Mouse (Mus musculus) megakaryocyte, embryonic 14.5 days (primary cell): ENCODE measurements around the gene Ptprn2. TPM values are rescaled to one million over a fixed set of nuclear protein-coding genes. Genes with fewer than 3 reads are reported as not detected.

Experiments
- H3K27me3 ChIP-seq: replicated peaks from 2 replicates; pipeline ENCODE3; 2012; ENCODE audit warnings: inconsistent platforms
- H3K36me3 ChIP-seq: replicated peaks from 2 replicates; pipeline ENCODE3; 2012; ENCODE audit warnings: low read length, inconsistent platforms, mixed read lengths
- H3K4me1 ChIP-seq: 2 replicates; pipeline ENCODE4 v1.6.1; 2012; ENCODE audit warnings: inconsistent platforms
- H3K4me3 ChIP-seq: replicated peaks from 2 replicates; pipeline ENCODE3; 2012; ENCODE audit warnings: moderate library complexity, mild to moderate bottlenecking, inconsistent platforms
- H3K9me3 ChIP-seq: 2 replicates; pipeline ENCODE4 v1.6.1; 2012; ENCODE audit warnings: inconsistent platforms
- FLI1 ChIP-seq: IDR thresholded peaks from 2 replicates; pipeline ENCODE4 v1.6.1; 2012; ENCODE audit warnings: low read length, inconsistent platforms, mixed read lengths
- GATA1 ChIP-seq: IDR thresholded peaks from 3 replicates; pipeline ENCODE4 v1.6.1; 2012; ENCODE audit warnings: mixed read lengths, low read length, inconsistent platforms, borderline replicate concordance
- polyA plus RNA-seq: library from polyadenylated mRNA; stranded (reverse); fragments of >175 nt; gene quantifications from 2 replicates; pipeline ENCODE4 v1.2.3, GENCODE M21; 2012; ENCODE audit warnings: low replicate concordance; ENCODE audit not compliant: insufficient read depth

Gene Ptprn2
- polyA plus RNA-seq, 1 experiment = not detected

DNA sequence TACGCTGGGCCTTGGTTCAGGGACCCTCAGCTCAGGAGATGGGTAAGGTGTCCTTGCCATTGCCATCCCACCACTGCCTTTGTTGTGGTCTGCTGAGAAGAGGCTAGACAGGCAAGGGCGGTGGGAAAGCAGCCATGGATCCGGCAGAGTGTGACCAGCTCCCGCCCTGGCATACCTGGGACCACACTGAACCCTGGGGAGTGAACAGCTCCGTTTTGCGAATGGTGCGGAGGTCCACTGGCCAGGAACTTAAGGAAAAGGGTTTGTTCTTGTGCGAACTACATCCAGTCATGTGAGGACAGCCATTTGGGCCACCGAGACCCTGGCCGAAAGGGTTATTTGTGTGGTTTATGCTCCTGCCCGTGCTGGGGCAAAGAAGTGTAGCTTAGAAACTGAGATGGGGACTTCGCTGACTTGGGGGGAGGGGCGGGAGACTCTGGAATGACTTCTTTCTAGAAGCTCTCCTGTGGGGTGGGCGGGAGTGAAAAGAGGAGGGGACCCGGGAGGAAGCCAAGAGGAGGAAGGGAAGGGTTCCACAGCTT, 674.2 kb downstream of the Ptprn2 start:
- 0 out of 2 replicates have a peak, but pooled peaks cover 6% of the 10 kb centered on the region for H3K9me3 ChIP-seq
- H3K27me3 ChIP-seq = peaks cover 67% of the 10 kb centered on the region
- H3K4me3 ChIP-seq = no peak overlapping the region
- peaks cover 4% of the 10 kb centered on the region; the same call in 1 of the 2 replicates for H3K4me1 ChIP-seq
- TF ChIP-seq GATA1 (no peak), FLI1 (no peak)
- no peaks in the 10 kb centered on the region for H3K36me3 ChIP-seq

DNA sequence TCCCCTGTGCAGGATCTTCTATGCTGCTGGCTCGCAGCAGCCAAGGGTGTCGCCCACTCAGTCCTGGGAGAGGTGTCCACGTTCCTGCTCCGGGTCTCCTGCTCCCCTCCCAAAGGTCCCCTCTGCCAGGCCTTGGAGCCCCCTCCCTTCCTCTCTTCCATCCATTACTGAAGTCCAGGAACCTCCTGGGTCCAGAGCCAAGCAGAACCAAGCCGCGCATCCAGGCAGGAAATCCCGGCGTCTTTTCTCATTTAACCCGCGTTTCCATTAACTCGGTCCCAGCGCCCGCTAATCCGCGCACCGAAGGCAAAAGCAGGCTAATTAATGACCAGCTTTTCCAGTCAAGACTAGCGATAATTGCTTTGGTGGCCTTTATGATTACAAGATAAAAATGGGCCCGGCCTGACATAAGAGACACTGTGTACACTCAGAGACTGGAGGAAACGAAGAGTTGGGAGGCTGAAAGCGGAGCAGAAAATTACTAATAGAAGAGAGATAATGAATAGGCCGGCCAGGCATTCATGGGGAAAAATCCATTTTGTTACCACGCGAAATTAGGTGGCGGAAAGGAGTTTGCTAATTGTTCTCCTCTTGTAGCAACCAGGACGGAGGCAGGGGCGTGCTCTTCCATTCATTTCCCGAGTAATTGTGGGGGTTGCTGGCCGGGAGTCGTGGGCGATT, 674.8 kb downstream of the Ptprn2 start:
- H3K4me1 ChIP-seq = peaks cover 4% of the 10 kb centered on the region; the same call in 1 of the 2 replicates
- TF ChIP-seq GATA1 (no peak), FLI1 (no peak)
- 0 out of 2 replicates have a peak, but pooled peaks cover 6% of the 10 kb centered on the region for H3K9me3 ChIP-seq
- H3K36me3 ChIP-seq = no peaks in the 10 kb centered on the region
- no peak overlapping the region for H3K4me3 ChIP-seq
- H3K27me3 ChIP-seq = peaks cover 61% of the 10 kb centered on the region

DNA sequence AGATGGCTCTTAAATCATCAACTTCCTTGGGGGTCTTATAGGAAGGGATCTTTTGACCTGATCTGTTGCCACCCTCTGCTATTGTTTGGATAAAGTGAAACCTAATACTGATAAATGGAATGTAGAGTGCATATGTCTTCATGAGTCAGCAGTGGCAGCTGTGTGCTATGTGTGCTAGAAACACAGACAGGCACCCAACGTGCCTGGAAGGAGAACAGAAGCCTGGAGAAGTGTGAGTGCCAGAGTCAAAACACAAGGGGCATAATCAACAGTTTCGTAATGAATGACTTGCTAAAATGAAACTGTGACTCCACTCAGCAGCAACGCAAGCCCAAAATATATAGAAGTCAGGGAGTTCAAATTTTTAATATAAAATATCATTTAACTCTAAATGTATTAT, 676.7 kb downstream of the Ptprn2 start:
- Histone ChIP-seq H3K4me1 (peaks cover 4% of the 10 kb centered on the region; the same call in 1 of the 2 replicates), H3K27me3 (peaks cover 50% of the 10 kb centered on the region), H3K4me3 (no peak overlapping the region), H3K36me3 (no peaks in the 10 kb centered on the region), H3K9me3 (0 out of 2 replicates have a peak, but pooled peaks cover 6% of the 10 kb centered on the region)
- no peak for TF ChIP-seq GATA1
- no peak for TF ChIP-seq FLI1

DNA sequence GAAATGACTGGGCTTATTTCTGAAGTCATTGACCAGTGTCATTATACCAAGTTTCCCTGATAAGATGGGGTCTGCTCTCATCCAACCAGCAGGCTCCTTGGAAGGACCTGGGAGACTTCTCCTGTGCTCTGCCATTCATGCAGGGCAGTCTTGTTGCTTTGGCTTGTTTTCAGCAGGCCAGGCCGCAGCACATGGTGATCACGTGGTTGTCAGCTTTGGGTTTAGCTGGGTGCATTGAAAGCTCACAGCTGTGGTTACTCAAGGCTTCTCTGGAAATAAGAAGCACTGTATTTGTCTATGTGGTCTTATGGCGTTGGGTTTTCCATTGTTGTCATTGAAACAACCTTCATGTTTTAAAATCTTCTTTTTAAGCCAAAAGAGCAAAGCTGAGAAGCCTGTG, 678.3 kb downstream of the Ptprn2 start:
- H3K27me3 ChIP-seq = peaks cover 38% of the 10 kb centered on the region
- TF ChIP-seq GATA1 (no peak), FLI1 (no peak)
- H3K9me3 ChIP-seq = 0 out of 2 replicates have a peak, but pooled peaks cover 6% of the 10 kb centered on the region
- no peak overlapping the region for H3K4me3 ChIP-seq
- peaks cover 4% of the 10 kb centered on the region; the same call in 1 of the 2 replicates for H3K4me1 ChIP-seq
- H3K36me3 ChIP-seq = no peaks in the 10 kb centered on the region

DNA sequence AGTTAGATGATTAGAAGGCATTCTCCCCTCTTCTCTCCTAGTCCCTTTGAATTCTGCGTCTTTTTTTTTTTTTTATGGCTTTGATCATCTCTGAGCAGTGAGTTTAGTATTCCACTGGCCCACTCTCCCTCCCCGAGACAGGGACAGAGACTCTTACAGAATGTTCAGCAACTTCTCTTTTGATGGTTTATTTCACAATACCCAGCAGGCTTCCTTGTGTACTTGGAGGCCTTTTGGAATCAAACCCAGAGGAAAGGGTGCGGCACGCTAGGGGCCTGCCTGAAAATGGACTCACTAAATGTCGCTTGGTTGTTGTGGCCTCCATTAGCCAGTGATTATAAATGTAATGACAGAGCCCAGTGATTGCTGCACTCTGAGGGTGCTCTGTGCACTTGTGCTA, 680.7 kb downstream of the Ptprn2 start:
- H3K36me3 ChIP-seq = no peaks in the 10 kb centered on the region
- H3K9me3 ChIP-seq = no peaks in the 10 kb centered on the region
- no peaks in the 10 kb centered on the region for H3K4me1 ChIP-seq
- no peak overlapping the region for H3K4me3 ChIP-seq
- H3K27me3 ChIP-seq = peaks cover 14% of the 10 kb centered on the region
- TF ChIP-seq FLI1 (no peak), GATA1 (no peak)

DNA sequence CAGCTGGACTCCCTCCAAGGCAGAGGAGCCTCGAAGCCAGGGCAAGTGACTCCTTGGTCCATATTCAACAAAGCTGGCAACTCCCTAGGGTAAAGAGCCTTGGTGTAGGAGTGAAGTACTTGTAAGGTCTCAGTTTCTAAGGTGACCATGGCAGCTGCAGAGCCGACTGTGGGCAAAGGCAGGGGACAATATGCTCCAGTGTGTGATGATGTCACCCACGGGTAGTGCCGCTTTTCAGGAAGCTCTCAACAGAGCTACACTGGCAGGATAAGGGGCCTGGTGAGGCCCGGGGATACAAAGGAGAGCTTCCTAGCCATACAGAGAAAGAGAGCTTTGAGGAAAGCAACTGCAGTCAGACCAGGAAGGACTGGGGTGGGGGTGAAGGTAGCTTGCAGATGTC, 684.1 kb downstream of the Ptprn2 start:
- Histone ChIP-seq H3K4me3 (no peak overlapping the region), H3K9me3 (no peaks in the 10 kb centered on the region), H3K27me3 (peaks cover 11% of the 10 kb centered on the region), H3K4me1 (no peaks in the 10 kb centered on the region), H3K36me3 (no peaks in the 10 kb centered on the region)
- TF ChIP-seq GATA1 (no peak), FLI1 (no peak)

DNA sequence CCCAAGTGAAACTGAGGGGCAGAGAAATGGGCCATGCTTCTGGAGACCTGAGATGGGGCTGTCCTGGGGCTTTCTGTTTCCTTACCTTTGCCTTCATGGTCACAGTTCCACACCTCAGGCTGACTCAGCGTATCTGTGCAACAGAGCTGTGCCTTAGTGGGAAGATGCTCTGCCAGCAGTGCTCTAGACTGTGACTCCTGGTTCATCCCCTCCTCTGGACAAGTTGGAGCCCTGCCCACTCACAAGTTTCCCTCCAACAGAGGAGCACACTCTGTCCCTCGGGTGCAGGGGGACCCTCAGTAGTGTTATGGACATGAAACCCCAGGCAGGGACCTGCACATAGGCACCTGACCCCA, 687.0 kb downstream of the Ptprn2 start:
- H3K27me3 ChIP-seq = peaks cover 8% of the 10 kb centered on the region
- H3K9me3 ChIP-seq = no peaks in the 10 kb centered on the region
- TF ChIP-seq FLI1 (no peak), GATA1 (no peak)
- no peaks in the 10 kb centered on the region for H3K36me3 ChIP-seq
- H3K4me3 ChIP-seq = no peak overlapping the region
- H3K4me1 ChIP-seq = no peaks in the 10 kb centered on the region

DNA sequence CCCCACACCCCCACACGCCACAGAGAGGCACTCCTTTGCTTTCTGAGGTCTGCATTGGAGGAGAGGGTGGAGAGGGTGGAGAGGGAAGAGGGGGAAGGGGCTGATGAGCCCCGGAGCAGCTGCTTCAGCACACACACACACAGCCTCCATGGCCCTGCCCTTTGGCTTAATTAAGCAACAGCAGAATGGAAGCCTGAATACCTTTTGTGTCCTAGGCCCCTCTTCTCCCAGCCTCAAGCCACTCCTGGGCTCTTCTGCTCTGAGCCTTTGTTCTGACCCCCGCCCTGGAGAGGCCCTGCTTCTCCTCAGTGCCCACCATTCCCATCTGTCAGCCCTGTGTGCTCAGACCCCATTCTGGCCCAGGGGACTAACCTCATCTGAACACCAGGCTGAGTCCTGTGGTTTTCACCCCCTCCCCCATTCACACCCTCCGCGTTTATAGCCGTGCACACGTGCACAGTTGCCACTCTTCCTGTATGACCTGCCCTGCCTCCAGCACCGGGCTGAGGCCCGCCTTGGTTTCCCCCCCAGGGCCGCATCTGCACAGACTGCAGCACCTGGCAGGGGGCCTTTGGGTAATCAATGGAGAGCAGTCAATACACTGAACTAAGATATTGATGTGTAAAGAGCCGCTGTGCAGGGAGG, 687.5 kb downstream of the Ptprn2 start:
- no peak overlapping the region for H3K4me3 ChIP-seq
- TF ChIP-seq GATA1 = no peak
- TF ChIP-seq FLI1 = no peak
- H3K4me1 ChIP-seq = no peaks in the 10 kb centered on the region
- peaks cover 8% of the 10 kb centered on the region for H3K27me3 ChIP-seq
- no peaks in the 10 kb centered on the region for H3K9me3 ChIP-seq
- H3K36me3 ChIP-seq = no peaks in the 10 kb centered on the region

DNA sequence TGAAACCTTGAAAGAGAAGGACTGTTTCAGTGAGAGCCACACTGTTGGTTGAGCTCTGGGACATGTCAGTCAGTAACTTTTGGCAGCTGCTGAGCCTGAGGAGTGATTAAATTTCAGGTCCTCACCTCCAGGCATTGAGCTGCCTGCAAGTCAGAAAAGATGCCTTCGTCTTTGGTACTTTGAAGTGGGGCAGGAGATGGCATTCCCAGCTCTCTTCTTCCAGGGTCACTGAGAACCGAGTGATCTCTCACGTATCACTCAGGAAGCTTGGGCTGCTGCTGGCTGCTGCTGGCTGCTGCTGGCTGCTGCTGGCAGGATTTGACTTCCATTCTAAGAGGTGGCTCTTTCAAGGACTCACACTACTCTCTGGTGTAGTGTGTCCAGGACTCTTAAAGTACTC, 688.7 kb downstream of the Ptprn2 start:
- no peaks in the 10 kb centered on the region for H3K9me3 ChIP-seq
- H3K4me1 ChIP-seq = no peaks in the 10 kb centered on the region
- no peak overlapping the region for H3K4me3 ChIP-seq
- no peaks in the 10 kb centered on the region for H3K36me3 ChIP-seq
- TF ChIP-seq GATA1 (no peak), FLI1 (no peak)
- peaks cover 8% of the 10 kb centered on the region for H3K27me3 ChIP-seq

DNA sequence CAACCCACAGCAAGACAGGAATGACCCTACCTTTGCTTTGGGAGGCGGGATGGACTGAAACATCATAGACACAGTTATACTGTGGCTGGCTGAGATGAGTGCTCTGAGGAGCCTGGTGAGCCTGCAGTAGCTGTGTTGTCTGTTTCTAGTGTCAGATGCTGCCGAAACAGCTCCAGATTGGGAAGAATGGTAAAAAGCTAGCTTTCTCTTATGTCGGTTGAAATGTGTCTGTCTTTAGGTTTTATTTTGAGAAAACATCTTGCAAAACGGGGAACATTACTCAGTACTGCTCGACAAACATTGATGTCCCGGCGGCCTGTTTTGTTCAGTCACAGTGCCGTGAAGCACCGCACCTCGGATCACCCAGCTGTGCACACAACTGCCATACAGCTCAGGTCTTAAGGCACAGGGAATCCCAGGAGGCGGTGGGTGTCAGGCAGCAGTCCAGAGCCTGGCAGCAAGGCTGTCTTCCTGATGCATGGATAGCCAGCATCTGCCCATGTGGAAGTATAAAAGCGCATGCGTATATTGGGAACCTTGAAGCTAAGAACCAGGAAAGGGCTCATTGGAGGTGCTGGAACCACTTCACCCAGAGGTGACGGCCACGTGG, 689.7 kb downstream of the Ptprn2 start:
- no peaks in the 10 kb centered on the region; the same call in 1 of the 2 replicates for H3K9me3 ChIP-seq
- H3K27me3 ChIP-seq = peaks cover 7% of the 10 kb centered on the region
- TF ChIP-seq FLI1 = no peak
- TF ChIP-seq GATA1 = no peak
- no peaks in the 10 kb centered on the region for H3K4me1 ChIP-seq
- H3K36me3 ChIP-seq = no peaks in the 10 kb centered on the region
- no peak overlapping the region for H3K4me3 ChIP-seq
